Mouse (Mus musculus) brain, embryonic 14.5 days (tissue): ENCODE results near the gene Gpr15.

Experiments
- CTCF ChIP-seq: fragments of 200-500 bp; IDR thresholded peaks from 2 replicates; pipeline ENCODE4 v1.5.1; 2012; ENCODE audit warnings: inconsistent platforms, mild to moderate bottlenecking, moderate library complexity, borderline replicate concordance; ENCODE audit not compliant: insufficient read depth, insufficient read length; ENCODE audit errors: extremely low read depth
- POLR2A ChIP-seq: fragments of 200-500 bp; IDR thresholded peaks from 2 replicates; pipeline ENCODE4 v1.6.1; 2012; ENCODE audit warnings: mild to moderate bottlenecking, inconsistent platforms, borderline replicate concordance; ENCODE audit not compliant: poor library complexity, insufficient read depth, insufficient read length, severe bottlenecking; ENCODE audit errors: extremely low read depth

DNA sequence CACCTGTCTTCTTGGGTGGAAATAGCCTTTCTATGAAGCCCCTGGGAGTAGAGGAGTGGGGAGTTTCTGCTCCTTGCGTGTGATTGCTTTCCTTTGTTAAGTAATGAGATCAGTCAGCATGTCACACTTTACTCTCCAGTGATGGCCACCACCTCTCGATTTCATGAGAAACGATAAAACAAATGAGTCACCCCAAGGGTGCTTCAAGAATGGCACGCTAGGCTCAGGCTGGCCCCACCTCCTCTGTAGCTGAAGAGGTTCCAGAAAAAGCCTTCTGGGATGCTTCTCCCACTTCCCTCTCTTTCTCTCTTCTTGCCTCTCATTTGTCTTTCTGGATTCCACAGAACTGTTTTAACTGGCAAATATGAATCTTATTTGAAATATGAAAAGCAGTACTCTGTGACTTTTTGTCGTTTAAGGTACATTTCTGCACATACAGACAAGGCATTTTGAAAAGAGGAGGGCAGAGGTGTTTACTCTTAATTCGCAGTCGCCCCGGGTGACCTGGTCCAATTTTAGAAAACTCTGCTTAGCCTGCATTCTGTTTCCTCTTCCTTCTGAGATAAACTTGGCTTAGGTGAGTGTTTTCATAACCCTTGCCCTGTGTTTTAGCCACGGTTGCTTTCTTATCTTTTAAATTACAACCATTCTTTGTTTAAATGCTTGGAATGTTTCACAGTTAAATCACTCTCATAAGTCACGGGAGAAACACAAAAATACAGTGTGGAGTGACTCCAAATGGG is 15.3 kb downstream of the Gpr15 start:
- no peak for TF ChIP-seq POLR2A
- TF ChIP-seq CTCF: no peak
